Mouse (Mus musculus): ENCODE data around the gene Fsip1.

Fsip1 gene

GRCm38 (mm10) chr2:118125211-118125939 lies 131.4 kb downstream of the Fsip1 start:
- in situ Hi-C loops (cut with MboI, MseI), result no loop called here

DNA sequence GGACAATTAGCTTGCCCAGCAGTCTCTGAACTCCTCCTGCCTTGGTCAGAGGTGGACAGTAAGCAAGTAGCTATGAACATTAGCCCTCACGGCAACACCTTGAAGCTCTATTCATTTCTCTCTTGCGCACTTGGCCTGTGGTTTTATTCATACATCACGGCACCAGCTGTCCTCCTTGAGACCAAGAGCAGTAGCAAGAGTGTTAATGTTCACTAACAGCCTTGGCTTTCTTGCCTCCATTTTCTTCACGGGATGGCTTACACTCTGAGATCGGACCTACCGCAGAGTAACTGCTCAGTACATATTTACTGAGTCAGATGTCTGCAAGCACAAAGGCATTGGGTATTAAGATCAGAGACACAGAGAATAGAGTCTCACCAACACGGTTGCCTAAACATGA lies 132.3 kb downstream of the Fsip1 start:
- in situ Hi-C loops (cut with MboI, MseI), result no loop called here

GRCm38 (mm10) chr2:118123743-118124142 lies 133.0 kb downstream of the Fsip1 start:
- in situ Hi-C loops (cut with MboI, MseI), result no loop called here

GRCm38 (mm10) chr2:118122291-118122690 lies 134.5 kb downstream of the Fsip1 start:
- in situ Hi-C loops (cut with MboI, MseI), result no loop called here

GRCm38 (mm10) chr2:118120751-118121150 lies 136.0 kb downstream of the Fsip1 start:
- in situ Hi-C loops (cut with MboI, MseI), result no loop called here

GRCm38 (mm10) chr2:118120095-118120494 lies 136.7 kb downstream of the Fsip1 start:
- in situ Hi-C loops (cut with MboI, MseI), result no loop called here

- in situ Hi-C loops (cut with MboI, MseI), result no loop called here
Observed at GRCm38 (mm10) chr2:118119684-118120083, 137.1 kb downstream of the Fsip1 start.

- in situ Hi-C loops (cut with MboI, MseI), result no loop called here
Observed at GRCm38 (mm10) chr2:118118515-118118914, 138.3 kb downstream of the Fsip1 start.

DNA sequence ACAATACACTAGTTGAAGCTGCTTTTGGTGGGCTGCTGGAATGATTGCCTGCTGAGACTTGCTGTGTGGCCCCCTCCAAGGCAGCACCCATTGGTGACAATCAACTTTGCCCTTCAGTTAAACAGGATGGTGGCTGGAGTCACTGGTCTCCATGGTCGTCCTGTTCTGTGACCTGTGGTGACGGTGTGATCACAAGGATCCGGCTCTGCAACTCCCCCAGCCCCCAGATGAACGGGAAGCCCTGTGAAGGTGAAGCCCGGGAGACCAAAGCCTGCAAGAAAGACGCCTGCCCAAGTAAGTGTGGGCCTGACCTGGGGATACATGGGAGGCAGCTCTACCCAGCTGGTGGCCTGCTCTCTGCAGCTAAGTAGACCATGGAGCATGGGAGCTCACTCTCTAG lies 138.7 kb downstream of the Fsip1 start:
- in situ Hi-C loops (cut with MboI, MseI), result no loop called here

DNA sequence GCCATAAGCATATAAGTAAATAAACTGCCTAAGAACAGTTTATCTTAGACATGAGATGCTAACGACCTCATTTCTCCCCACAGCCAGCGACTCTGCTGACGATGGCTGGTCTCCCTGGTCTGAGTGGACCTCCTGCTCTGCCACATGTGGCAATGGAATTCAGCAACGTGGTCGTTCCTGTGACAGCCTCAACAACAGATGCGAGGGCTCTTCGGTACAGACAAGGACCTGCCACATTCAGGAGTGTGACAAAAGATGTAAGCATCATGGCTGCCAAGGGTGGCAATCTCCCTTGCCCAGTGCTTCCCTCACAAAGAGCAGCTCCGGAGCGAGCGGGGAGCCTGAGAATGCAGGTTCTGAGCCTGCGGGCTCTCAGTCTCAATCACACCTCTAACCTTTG lies 139.4 kb downstream of the Fsip1 start:
- in situ Hi-C loops (cut with MboI, MseI), result no loop called here

DNA sequence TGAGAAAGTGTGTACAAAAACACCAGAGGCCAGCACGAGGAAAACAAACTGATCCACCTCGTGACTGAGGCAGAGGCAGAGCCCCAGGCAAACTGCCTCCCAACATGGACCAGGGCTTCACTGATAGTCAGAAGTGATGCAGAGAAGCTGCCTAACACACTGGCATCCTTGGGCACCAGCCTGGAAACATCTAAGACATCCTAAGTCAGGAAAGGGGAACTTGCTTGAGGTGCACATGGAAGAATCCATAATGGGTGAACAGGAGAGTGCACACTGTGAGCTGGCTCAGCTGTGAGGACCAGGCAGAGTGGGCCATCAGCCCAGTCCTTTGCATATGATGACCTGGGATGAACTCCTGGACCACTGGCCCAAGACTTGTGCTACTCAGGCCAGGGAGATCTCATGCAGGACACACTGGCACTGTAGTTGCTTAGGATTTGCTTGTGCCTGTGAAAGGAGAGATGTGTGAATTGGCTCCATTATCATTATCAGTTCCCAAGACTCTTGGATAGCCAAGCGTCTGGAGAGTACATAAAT lies 139.9 kb downstream of the Fsip1 start:
- in situ Hi-C loops (cut with MboI, MseI), result no loop called here

DNA sequence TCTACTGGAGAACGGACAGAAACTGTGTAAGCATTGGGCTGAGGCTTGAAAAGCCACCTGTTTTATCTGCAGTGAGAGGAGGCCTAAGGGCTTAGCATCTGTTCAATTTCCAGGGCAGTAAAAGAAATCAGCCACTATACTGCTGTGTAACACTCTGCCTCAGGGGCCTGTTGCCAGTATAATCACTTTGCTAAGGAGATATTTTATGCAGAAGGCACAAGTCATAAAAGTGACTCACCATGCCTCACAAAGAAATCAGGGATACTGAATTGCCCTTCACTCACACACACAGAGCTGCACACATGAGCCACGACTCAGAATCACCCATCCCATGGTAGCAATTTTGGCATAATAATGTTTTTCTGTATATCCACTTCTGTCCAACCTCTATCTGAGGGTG lies 140.6 kb downstream of the Fsip1 start:
- in situ Hi-C loops (cut with MboI, MseI), result no loop called here

DNA sequence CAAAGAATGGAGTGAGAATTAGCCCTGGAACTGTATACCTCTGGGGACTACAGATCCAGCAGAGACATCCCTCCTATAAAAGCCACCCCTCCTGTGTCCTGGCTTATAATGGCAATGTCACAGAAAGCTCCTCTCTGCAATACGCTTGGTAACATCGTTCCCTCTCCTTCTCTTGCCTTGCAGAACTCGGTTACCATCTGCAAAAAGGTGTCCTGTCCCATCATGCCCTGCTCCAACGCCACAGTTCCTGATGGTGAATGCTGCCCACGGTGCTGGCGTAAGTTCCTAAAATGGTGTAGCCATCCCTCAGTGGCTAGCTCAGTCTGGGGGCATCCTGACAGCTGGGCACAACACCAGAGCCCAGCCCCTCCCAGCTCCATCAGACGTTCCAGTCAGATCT lies 141.1 kb downstream of the Fsip1 start:
- in situ Hi-C loops (cut with MboI, MseI), result no loop called here

DNA sequence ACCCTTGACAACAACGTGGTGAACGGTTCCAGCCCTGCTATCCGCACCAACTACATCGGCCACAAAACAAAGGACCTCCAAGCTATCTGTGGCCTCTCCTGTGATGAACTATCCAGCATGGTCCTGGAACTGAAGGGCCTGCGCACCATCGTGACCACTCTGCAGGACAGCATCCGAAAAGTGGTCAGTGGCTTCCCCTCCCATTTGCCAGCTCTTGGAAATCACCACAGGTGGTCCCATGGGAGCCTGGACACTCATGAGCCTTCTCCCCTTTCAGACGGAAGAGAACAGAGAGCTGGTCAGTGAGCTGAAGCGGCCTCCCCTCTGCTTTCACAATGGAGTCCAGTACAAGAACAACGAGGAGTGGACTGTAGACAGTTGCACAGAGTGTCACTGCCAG lies 142.1 kb downstream of the Fsip1 start:
- in situ Hi-C loops (cut with MboI, MseI), result no loop called here

DNA sequence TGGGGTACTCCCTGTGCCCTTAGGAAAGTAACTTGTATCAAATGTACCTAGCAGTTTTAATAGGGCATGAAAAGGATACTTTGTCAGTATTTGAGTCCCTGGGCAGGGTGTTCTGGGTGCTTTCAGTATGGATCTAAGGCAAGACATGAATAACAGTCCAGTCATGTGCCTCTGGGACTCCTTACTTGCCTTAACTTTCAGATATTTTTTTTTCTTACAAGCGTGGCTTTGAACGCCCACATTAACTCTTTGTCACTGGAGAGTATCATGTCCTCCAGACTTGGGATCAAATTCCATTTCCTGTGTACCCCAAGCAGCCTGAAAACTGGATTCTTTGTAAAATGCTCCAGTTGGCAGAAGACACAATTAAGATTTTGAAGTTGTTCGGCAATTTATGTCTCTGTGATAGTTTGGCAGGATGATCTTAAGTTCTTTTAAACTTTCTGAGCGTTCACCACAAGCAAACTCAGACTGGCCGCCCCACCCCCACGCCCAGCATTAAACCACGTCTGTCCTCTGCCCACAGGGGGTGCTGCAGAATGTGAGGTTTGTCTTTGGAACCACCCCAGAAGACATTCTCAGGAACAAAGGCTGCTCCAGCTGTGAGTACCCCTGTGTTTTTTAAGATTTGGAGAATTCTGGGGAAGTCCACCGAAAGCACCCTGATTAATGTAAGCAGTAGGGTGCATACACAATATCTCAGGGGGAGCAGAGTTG lies 142.8 kb downstream of the Fsip1 start:
- in situ Hi-C loops (cut with MboI, MseI), result no loop called here

GRCm38 (mm10) chr2:118112846-118113479 lies 143.8 kb downstream of the Fsip1 start:
- in situ Hi-C loops (cut with MboI, MseI), result no loop called here

DNA sequence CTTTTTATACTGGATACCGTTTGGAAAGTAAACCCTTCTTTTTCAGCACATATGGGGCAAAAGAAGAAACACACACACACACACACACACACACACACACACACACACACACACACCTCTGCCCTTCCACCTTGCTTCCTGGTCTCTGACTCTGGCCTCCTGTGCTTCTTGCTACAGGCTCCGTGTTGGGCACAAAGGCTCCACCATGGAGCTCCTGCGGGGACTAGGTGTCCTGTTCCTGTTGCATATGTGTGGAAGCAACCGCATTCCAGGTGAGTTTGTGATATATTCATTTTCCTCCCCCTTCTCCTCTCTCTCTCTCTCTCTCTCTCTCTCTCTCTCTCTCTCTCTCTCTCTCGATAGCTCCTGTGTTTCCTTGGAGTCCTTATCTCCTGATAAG lies 144.3 kb downstream of the Fsip1 start:
- in situ Hi-C loops (cut with MboI, MseI), result no loop called here

DNA sequence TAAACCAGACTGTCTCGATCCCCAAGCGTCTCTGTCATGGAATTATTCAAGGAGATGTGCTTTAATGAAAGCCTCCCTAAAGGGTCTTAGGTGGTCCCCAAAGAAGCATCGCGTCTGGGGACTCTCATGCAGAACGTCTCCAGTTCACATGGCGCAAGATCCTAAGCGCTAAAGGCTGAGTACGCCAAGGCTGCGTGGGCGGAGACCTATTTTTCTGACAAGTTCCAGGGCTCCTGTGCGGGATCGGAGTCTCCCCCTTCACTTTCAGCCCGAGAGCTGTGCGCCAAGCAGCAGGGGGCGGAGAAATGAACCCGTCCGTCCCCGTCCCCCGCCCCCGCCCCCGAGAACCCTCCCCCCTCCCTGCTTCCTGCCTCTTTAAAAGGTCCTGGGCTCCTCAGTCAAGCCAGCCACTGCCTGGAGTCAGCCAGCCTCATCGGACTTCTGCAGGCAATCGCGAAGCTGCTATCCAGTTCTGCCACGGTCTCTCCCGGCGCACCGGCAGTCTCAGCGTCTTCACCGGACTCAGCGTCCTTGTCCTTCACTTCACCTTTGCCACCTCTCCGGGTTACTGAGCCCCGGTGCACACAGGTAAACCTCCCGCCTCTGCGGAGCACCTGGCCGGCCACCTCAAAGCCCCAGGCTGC lies 145.2 kb downstream of the Fsip1 start, which contains the start of gene Thbs1:
Gene Thbs1 (plus strand): TSS at position 389 of the 644 bp plus-strand sequence.
- in situ Hi-C loops (cut with MboI, MseI), result no loop called here

DNA sequence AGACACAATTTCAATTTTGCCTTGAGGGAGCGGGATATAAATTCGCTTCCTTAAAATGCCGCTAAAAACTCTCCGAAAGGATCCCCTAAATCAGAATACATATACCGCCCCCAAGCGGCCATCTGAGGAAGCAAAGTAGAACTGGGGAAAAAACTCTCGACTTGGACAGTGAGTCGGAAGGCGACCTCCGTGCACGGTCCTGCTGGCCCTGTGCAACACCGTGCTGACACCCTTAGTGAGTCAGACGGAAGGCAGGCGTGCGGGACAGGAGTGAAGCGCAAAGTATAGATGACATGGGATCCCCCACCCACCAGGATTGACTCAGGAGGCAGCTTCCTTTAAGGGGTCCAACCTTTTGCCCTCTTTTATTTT lies 145.7 kb downstream of the Fsip1 start:
- in situ Hi-C loops (cut with MboI, MseI), result no loop called here

GRCm38 (mm10) chr2:118110225-118110915 lies 146.4 kb downstream of the Fsip1 start:
- in situ Hi-C loops (cut with MboI, MseI), result no loop called here

GRCm38 (mm10) chr2:118102169-118102568 lies 154.6 kb downstream of the Fsip1 start:
- in situ Hi-C loops (cut with MboI, MseI), result no loop called here

All from T-helper 2 cell (primary cell).